Mouse (Mus musculus) erythroblast, embryonic 14.5 days (primary cell): ENCODE data around the gene Slc45a1. TPM values are rescaled to one million over a fixed set of nuclear protein-coding genes. Genes with fewer than 3 reads are reported as not detected.

Source experiments
- H3K27me3 ChIP-seq: 2 replicates; pipeline ENCODE4 v1.6.1; 2012; ENCODE audit warnings: inconsistent platforms; ENCODE audit not compliant: control insufficient read depth
- H3K36me3 ChIP-seq: 2 replicates; pipeline ENCODE4 v1.6.1; 2012; ENCODE audit warnings: mild to moderate bottlenecking, inconsistent platforms; ENCODE audit not compliant: control insufficient read depth
- H3K4me1 ChIP-seq: 2 replicates; pipeline ENCODE4 v1.6.1; 2012; ENCODE audit warnings: inconsistent platforms; ENCODE audit not compliant: control insufficient read depth
- H3K4me3 ChIP-seq: replicated peaks from 2 replicates; pipeline ENCODE3; 2012; ENCODE audit warnings: moderate library complexity, mild to moderate bottlenecking, inconsistent platforms
- H3K9me3 ChIP-seq: 2 replicates; pipeline ENCODE4 v1.6.1; 2012; ENCODE audit warnings: low read length, inconsistent platforms, mixed read lengths; ENCODE audit not compliant: control insufficient read depth
- GATA1 ChIP-seq: IDR thresholded peaks from 2 replicates; pipeline ENCODE4 v1.6.1; 2012; ENCODE audit warnings: low read length, inconsistent platforms, mixed read lengths
- TAL1 ChIP-seq: IDR thresholded peaks from 3 replicates; pipeline ENCODE4 v1.6.1; 2012; ENCODE audit warnings: low read length, inconsistent platforms, mixed read lengths
- polyA plus RNA-seq: library from polyadenylated mRNA; stranded (reverse); fragments of >175 nt; gene quantifications from 2 replicates; pipeline ENCODE4 v1.2.3, GENCODE M21; 2012

Gene Slc45a1
- polyA plus RNA-seq, 1 experiment = not detected

GRCm38 (mm10) chr4:150685778-150686493 lies 34.0 kb upstream of the Slc45a1 start:
- H3K9me3 ChIP-seq = no peaks in the 10 kb centered on the region; the same call in 1 of the 2 replicates
- no peaks in the 10 kb centered on the region for H3K27me3 ChIP-seq
- peaks cover 41% of the 10 kb centered on the region for H3K4me1 ChIP-seq
- no peak for TF ChIP-seq GATA1
- no peak for TF ChIP-seq TAL1
- H3K36me3 ChIP-seq = no peaks in the 10 kb centered on the region
- no peak overlapping the region for H3K4me3 ChIP-seq

GRCm38 (mm10) chr4:150685043-150685777 lies 33.2 kb upstream of the Slc45a1 start:
- Histone ChIP-seq H3K4me1 (peaks cover 37% of the 10 kb centered on the region), H3K4me3 (no peak overlapping the region)
- TF ChIP-seq GATA1 (no peak), TAL1 (no peak)

GRCm38 (mm10) chr4:150680373-150680772 lies 28.4 kb upstream of the Slc45a1 start:
- Histone ChIP-seq H3K9me3 (no peaks in the 10 kb centered on the region), H3K27me3 (no peaks in the 10 kb centered on the region), H3K4me3 (no peak overlapping the region), H3K36me3 (no peaks in the 10 kb centered on the region), H3K4me1 (peaks cover 12% of the 10 kb centered on the region)
- TF ChIP-seq TAL1 (no peak), GATA1 (no peak)

More at GRCm38 (mm10) chr4:150685043-150685777, 33.2 kb upstream of the Slc45a1 start:
- Histone ChIP-seq H3K27me3 (no peaks in the 10 kb centered on the region), H3K9me3 (no peaks in the 10 kb centered on the region; the same call in 1 of the 2 replicates), H3K36me3 (no peaks in the 10 kb centered on the region)

DNA sequence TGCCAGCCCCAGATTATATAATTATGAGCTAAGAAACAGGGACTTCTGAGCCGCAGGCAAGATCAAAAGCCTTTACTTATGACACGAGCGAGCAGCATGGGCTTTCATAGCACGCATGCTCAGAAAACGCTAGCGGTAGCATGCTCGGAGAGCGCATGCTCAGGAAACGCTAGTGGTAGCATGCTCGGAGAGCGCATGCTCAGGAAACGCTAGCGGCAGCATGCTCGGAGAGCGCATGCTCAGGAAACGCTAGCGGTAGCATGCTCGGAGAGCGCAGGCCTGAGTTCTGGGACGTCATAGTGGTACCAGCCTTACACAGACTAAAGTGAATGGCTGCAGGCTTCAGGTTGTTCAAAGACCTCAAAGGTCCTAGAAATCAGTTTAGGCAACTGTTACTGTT lies 26.8 kb upstream of the Slc45a1 start:
- TF ChIP-seq GATA1 = no peak
- no peaks in the 10 kb centered on the region for H3K27me3 ChIP-seq
- H3K36me3 ChIP-seq = no peaks in the 10 kb centered on the region
- peaks cover 4% of the 10 kb centered on the region for H3K4me1 ChIP-seq
- no peak overlapping the region for H3K4me3 ChIP-seq
- H3K9me3 ChIP-seq = no peaks in the 10 kb centered on the region

- H3K27me3 ChIP-seq = no peaks in the 10 kb centered on the region
- TF ChIP-seq GATA1 (no peak), TAL1 (no peak)
- H3K4me3 ChIP-seq = no peak overlapping the region
- H3K36me3 ChIP-seq = no peaks in the 10 kb centered on the region
- H3K9me3 ChIP-seq = no peaks in the 10 kb centered on the region
- H3K4me1 ChIP-seq = peaks cover 4% of the 10 kb centered on the region
Observed at GRCm38 (mm10) chr4:150677846-150678224, 25.9 kb upstream of the Slc45a1 start.

- H3K4me1 ChIP-seq = peaks cover 4% of the 10 kb centered on the region
- TF ChIP-seq GATA1 = no peak
- no peak overlapping the region for H3K4me3 ChIP-seq
- H3K27me3 ChIP-seq = no peaks in the 10 kb centered on the region
- H3K9me3 ChIP-seq = no peaks in the 10 kb centered on the region
- H3K36me3 ChIP-seq = no peaks in the 10 kb centered on the region
Observed at GRCm38 (mm10) chr4:150677126-150677845, 25.3 kb upstream of the Slc45a1 start.

GRCm38 (mm10) chr4:150676029-150676428 lies 24.1 kb upstream of the Slc45a1 start:
- Histone ChIP-seq H3K4me3 (no peak overlapping the region), H3K27me3 (no peaks in the 10 kb centered on the region)
- TF ChIP-seq GATA1 (no peak), TAL1 (no peak)

GRCm38 (mm10) chr4:150675274-150675673 lies 23.3 kb upstream of the Slc45a1 start:
- H3K4me3 ChIP-seq = no peak overlapping the region
- H3K36me3 ChIP-seq = no peaks in the 10 kb centered on the region
- peaks cover 1% of the 10 kb centered on the region; the same call in 1 of the 2 replicates for H3K4me1 ChIP-seq
- TF ChIP-seq GATA1 (no peak), TAL1 (no peak)
- H3K9me3 ChIP-seq = no peaks in the 10 kb centered on the region
- no peaks in the 10 kb centered on the region for H3K27me3 ChIP-seq

More at GRCm38 (mm10) chr4:150676029-150676428, 24.1 kb upstream of the Slc45a1 start:
- Histone ChIP-seq H3K36me3 (no peaks in the 10 kb centered on the region), H3K4me1 (peaks cover 4% of the 10 kb centered on the region), H3K9me3 (no peaks in the 10 kb centered on the region)

DNA sequence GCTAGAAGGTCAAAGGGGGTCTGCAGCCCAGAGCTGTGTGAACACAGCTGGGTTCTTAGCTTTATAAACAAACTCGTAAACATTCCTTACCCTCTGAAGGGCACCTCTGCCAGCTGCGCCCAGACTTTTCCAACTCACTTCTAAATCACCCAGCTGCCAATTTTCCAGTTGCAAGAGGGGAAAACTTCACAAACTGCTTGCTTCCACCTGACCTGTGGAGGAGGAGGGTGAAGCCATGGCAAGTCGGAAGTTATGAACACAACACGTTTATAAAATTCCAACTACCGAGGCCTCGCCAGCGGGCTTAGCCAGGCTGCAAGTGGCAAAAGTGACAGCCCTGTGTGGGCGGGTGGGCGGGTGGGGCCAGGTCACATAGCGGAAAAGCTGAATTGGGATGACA lies 13.8 kb upstream of the Slc45a1 start:
- H3K27me3 ChIP-seq = peaks cover 19% of the 10 kb centered on the region
- no peak overlapping the region for H3K4me3 ChIP-seq
- TF ChIP-seq GATA1 (no peak), TAL1 (no peak)
- peaks cover 2% of the 10 kb centered on the region; the same call in 1 of the 2 replicates for H3K4me1 ChIP-seq
- H3K36me3 ChIP-seq = no peaks in the 10 kb centered on the region
- H3K9me3 ChIP-seq = no peaks in the 10 kb centered on the region
